Mouse (Mus musculus) MEL (cell line): ENCODE measurements around the gene Nabp2.

ENCODE experiments used
- CTCF ChIP-seq, 3 experiments: IDR thresholded peaks in 2 of 3; conservative IDR thresholded peaks in 1 of 3; 2 replicates each; pipeline ENCODE4 v1.5.1; 2011 to 2012; ENCODE audit warnings: low read length in 3 of 3, low read depth in 2 of 3, mild to moderate bottlenecking in 2 of 3, improper control_type of control experiment in 1 of 3, inconsistent platforms in 1 of 3, mixed read lengths in 1 of 3, moderate library complexity in 1 of 3; ENCODE audit not compliant: control insufficient read depth in 1 of 3, insufficient read depth in 1 of 3, poor library complexity in 1 of 3, severe bottlenecking in 1 of 3
- MXI1 ChIP-seq: IDR thresholded peaks from 2 replicates; pipeline ENCODE4 v1.6.1; 2011; ENCODE audit warnings: mild to moderate bottlenecking, low read depth, low read length, improper control_type of control experiment
- MYB ChIP-seq: IDR thresholded peaks from 2 replicates; pipeline ENCODE4 v1.6.1; 2011; ENCODE audit warnings: mild to moderate bottlenecking, low read depth, low read length, improper control_type of control experiment
- POLR2A ChIP-seq, 2 experiments: IDR thresholded peaks; 2 replicates each; pipeline ENCODE4 v1.6.1; 2011 to 2012; ENCODE audit warnings: low read length in 2 of 2, mild to moderate bottlenecking in 2 of 2, control low read depth in 1 of 2, improper control_type of control experiment in 1 of 2, low read depth in 1 of 2, moderate library complexity in 1 of 2; ENCODE audit not compliant: control insufficient read depth in 1 of 2, insufficient read depth in 1 of 2, poor library complexity in 1 of 2
- POLR2AphosphoS2 ChIP-seq: IDR thresholded peaks from 2 replicates; pipeline ENCODE4 v1.6.1; 2011; ENCODE audit warnings: low read length, improper control_type of control experiment
- TAL1 ChIP-seq: IDR thresholded peaks from 2 replicates; pipeline ENCODE4 v1.6.1; 2012; ENCODE audit warnings: mild to moderate bottlenecking, inconsistent platforms, low read length, moderate library complexity, mixed read lengths

GRCm38 (mm10) chr10:128425260-128425659 is 14.0 kb upstream of the Nabp2 start:
- TF ChIP-seq TAL1 = no peak
- no peak for TF ChIP-seq POLR2A (IDR thresholded peaks at IDR 0.05; ENCODE audit: control insufficient read depth in 1 of 2, insufficient read depth in 1 of 2, low read depth in 1 of 2, low read length in 2 of 2, poor library complexity in 1 of 2)
- TF ChIP-seq CTCF (IDR thresholded peaks at IDR 0.05 in 2 of 3, conservative IDR thresholded peaks at IDR 0.05 in 1 of 3; ENCODE audit: control insufficient read depth in 1 of 3, insufficient read depth in 1 of 3, low read depth in 2 of 3, low read length in 3 of 3, poor library complexity in 1 of 3, severe bottlenecking in 1 of 3) = no peak
- no peak for TF ChIP-seq MYB
- TF ChIP-seq MXI1 = no peak
- TF ChIP-seq POLR2AphosphoS2 = no peak
